Mouse (Mus musculus): ENCODE measurements at regions not wholly inside any gene's neighbourhood (a gene's known extent, or its start where the extent isn't known, plus 50 kb on each side); places are given as distances from the start of the nearest gene placed in this dataset.

- no peaks in the 10 kb centered on the region for H3K9me3 ChIP-seq (ENCODE audit: low read length)
- no peak for ATAC-seq (ENCODE audit: low FRiP score)
- no peak for TF ChIP-seq CTCF (IDR thresholded peaks at IDR 0.05)
- H3K27ac ChIP-seq (ENCODE audit: low read depth, low read length), result 0 out of 2 replicates have a peak overlapping the region, but pooled peaks have one; percentile 3
- no peak overlapping the region for H3K4me3 ChIP-seq (ENCODE audit: low read depth, low read length)
- 60% methylated on average over 6 of the region's 6 CpGs for WGBS
- H3K4me2 ChIP-seq (ENCODE audit: low read depth, low read length, poor library complexity, severe bottlenecking), result no peak overlapping the region
- H3K36me3 ChIP-seq (ENCODE audit: insufficient read depth, low read length), result no peaks in the 10 kb centered on the region; the same call in 1 of the 2 replicates
- peaks cover 16% of the 10 kb centered on the region; the same call in 1 of the 2 replicates for H3K4me1 ChIP-seq (ENCODE audit: insufficient read depth, low read length)
- DNase-seq (ENCODE audit: low spot score), result no peak
- H3K9ac ChIP-seq (replicated peaks; ENCODE audit: low read length, poor library complexity, severe bottlenecking), result no peak overlapping the region
- no peaks in the 10 kb centered on the region for H3K27me3 ChIP-seq (ENCODE audit: insufficient read depth, low read length)
Measured at GRCm38 (mm10) chr17:3248875-3249274, 77.5 kb upstream of the Tiam2 start.

DNA sequence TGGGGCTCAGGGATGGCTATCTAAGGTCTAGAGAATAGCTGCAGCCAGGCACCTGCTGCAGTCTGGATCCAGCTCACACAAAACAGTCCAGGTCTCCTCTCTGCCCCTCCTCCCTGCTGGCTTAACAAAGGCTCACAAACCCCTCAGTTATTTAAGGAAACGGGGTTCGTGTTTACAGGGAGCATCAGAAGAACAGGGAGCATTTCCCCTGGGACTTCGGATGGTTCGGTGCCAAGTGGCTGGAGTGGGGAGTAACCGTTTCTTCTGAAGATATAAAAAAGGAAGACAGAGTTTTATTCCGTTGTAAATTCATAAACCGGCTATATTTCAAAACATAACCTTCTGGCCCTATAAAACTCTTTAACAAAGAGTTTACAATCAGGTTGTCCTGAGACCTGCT lies 77.1 kb upstream of the Tiam2 start:
- WGBS, result 56% methylated on average over 7 of the region's 7 CpGs
- Histone ChIP-seq H3K9ac (replicated peaks; ENCODE audit: low read length, poor library complexity, severe bottlenecking) (no peak overlapping the region), H3K9me3 (ENCODE audit: low read length) (no peaks in the 10 kb centered on the region), H3K27me3 (ENCODE audit: insufficient read depth, low read length) (no peaks in the 10 kb centered on the region), H3K4me3 (ENCODE audit: low read depth, low read length) (no peak overlapping the region), H3K27ac (ENCODE audit: low read depth, low read length) (0 out of 2 replicates have a peak overlapping the region, but pooled peaks have one; percentile 3), H3K36me3 (ENCODE audit: insufficient read depth, low read length) (no peaks in the 10 kb centered on the region; the same call in 1 of the 2 replicates), H3K4me1 (ENCODE audit: insufficient read depth, low read length) (peaks cover 15% of the 10 kb centered on the region; the same call in 1 of the 2 replicates), H3K4me2 (ENCODE audit: low read depth, low read length, poor library complexity, severe bottlenecking) (no peak overlapping the region)
- no peak for ATAC-seq (ENCODE audit: low FRiP score)
- no peak for DNase-seq (ENCODE audit: low spot score)
- no peak for TF ChIP-seq CTCF (IDR thresholded peaks at IDR 0.05)

- ATAC-seq (ENCODE audit: low FRiP score), result no peak
- no peak overlapping the region for H3K27ac ChIP-seq (ENCODE audit: low read depth, low read length)
Measured at GRCm38 (mm10) chr17:3251176-3251575, 75.2 kb upstream of the Tiam2 start.

GRCm38 (mm10) chr17:3251966-3252365 lies 74.4 kb upstream of the Tiam2 start:
- Histone ChIP-seq H3K9me3 (ENCODE audit: low read length) (no peaks in the 10 kb centered on the region), H3K27ac (ENCODE audit: low read depth, low read length) (no peak overlapping the region), H3K4me3 (ENCODE audit: low read depth, low read length) (no peak overlapping the region), H3K36me3 (ENCODE audit: insufficient read depth, low read length) (peaks cover 4% of the 10 kb centered on the region; the same call in 1 of the 2 replicates), H3K4me2 (ENCODE audit: low read depth, low read length, poor library complexity, severe bottlenecking) (no peak overlapping the region), H3K4me1 (ENCODE audit: insufficient read depth, low read length) (peaks cover 2% of the 10 kb centered on the region; the same call in 1 of the 2 replicates), H3K9ac (replicated peaks; ENCODE audit: low read length, poor library complexity, severe bottlenecking) (no peak overlapping the region), H3K27me3 (ENCODE audit: insufficient read depth, low read length) (no peaks in the 10 kb centered on the region)
- no peak for DNase-seq (ENCODE audit: low spot score)
- no peak for TF ChIP-seq CTCF (IDR thresholded peaks at IDR 0.05)
- ATAC-seq (ENCODE audit: low FRiP score), result no peak
- WGBS, result 97% methylated on average over 5 of the region's 5 CpGs

More at GRCm38 (mm10) chr17:3251176-3251575, 75.2 kb upstream of the Tiam2 start:
- no peak for TF ChIP-seq CTCF (IDR thresholded peaks at IDR 0.05)
- 58% methylated on average over 4 of the region's 4 CpGs for WGBS
- H3K4me2 ChIP-seq (ENCODE audit: low read depth, low read length, poor library complexity, severe bottlenecking), result no peak overlapping the region
- no peak overlapping the region for H3K9ac ChIP-seq (replicated peaks; ENCODE audit: low read length, poor library complexity, severe bottlenecking)
- peaks cover 4% of the 10 kb centered on the region; the same call in 1 of the 2 replicates for H3K36me3 ChIP-seq (ENCODE audit: insufficient read depth, low read length)
- H3K4me3 ChIP-seq (ENCODE audit: low read depth, low read length), result no peak overlapping the region
- no peaks in the 10 kb centered on the region for H3K9me3 ChIP-seq (ENCODE audit: low read length)
- H3K27me3 ChIP-seq (ENCODE audit: insufficient read depth, low read length), result no peaks in the 10 kb centered on the region
- peaks cover 10% of the 10 kb centered on the region; the same call in 1 of the 2 replicates for H3K4me1 ChIP-seq (ENCODE audit: insufficient read depth, low read length)
- DNase-seq (ENCODE audit: low spot score), result no peak

DNA sequence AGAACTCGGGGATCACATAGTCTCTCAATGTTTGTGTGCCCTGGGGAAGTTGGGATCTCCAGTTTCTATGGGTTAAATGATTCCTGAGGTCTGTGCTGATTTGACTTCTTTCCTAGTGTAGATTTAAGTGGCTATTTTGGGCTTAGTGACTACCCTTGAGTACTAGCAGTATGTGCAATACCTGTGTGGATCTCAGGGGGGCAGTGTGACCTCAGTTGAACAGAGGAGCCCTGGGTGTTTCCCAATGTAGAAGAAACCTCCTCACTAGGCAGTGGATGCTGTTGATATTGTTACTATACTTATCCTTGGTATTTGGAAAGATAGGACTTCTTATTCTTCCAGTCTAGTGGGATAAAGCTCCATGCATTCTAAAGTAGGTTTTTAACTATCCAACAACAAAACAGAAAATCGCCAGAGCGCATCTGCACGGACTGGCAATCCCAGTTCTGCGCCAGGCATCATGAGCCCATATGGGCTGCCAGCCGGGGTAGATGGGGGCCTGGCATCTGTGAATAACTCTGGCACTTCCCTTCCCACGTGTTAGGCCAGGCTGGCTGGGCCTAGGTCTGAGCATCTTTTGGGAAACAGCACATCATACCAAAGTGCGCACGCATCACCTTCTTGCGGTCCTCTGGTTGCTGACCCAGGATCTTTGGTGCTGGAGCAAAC lies 72.7 kb upstream of the Tiam2 start:
- peak; percentile 58 for TF ChIP-seq CTCF (IDR thresholded peaks at IDR 0.05)
- H3K4me1 ChIP-seq (ENCODE audit: insufficient read depth, low read length), result no peaks in the 10 kb centered on the region

DNA sequence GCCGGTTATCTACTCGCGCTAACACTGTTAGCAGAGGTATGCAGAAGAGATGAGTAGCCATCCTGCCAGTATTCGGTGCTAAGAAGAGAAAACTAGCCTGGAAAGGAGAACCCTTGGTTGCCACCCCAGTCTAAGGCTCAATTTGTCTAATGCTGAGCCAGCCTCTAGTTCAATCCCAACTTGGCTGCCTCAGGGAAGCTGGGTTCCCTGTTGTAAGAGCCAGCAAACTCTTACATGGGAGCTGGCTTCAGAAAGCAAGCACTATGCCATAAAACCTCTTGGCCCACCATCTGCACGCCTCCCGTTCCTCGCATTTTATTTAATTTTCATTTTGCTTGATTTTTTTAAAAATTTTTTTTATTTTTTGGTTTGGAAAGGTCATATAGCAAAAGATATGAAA lies 69.6 kb upstream of the Tiam2 start:
- H3K4me3 ChIP-seq (ENCODE audit: low read depth, low read length), result no peak overlapping the region
- H3K27ac ChIP-seq (ENCODE audit: low read depth, low read length), result 0 out of 2 replicates have a peak overlapping the region, but pooled peaks have one; percentile 8
- no peaks in the 10 kb centered on the region for H3K4me1 ChIP-seq (ENCODE audit: insufficient read depth, low read length)
- no peak for TF ChIP-seq CTCF (IDR thresholded peaks at IDR 0.05)
- H3K9ac ChIP-seq (replicated peaks; ENCODE audit: low read length, poor library complexity, severe bottlenecking), result no peak overlapping the region
- no peak for DNase-seq (ENCODE audit: low spot score)
- 93% methylated on average over 7 of the region's 7 CpGs for WGBS
- no peaks in the 10 kb centered on the region for H3K9me3 ChIP-seq (ENCODE audit: low read length)
- 0 out of 2 replicates have a peak, but pooled peaks cover 4% of the 10 kb centered on the region for H3K36me3 ChIP-seq (ENCODE audit: insufficient read depth, low read length)
- H3K4me2 ChIP-seq (ENCODE audit: low read depth, low read length, poor library complexity, severe bottlenecking), result no peak overlapping the region
- H3K27me3 ChIP-seq (ENCODE audit: insufficient read depth, low read length), result no peaks in the 10 kb centered on the region
- no peak for ATAC-seq (ENCODE audit: low FRiP score)

More for the DNA sequence above, 72.7 kb upstream of the Tiam2 start:
- Histone ChIP-seq H3K4me3 (ENCODE audit: low read depth, low read length) (no peak overlapping the region), H3K9ac (replicated peaks; ENCODE audit: low read length, poor library complexity, severe bottlenecking) (no peak overlapping the region), H3K36me3 (ENCODE audit: insufficient read depth, low read length) (peaks cover 4% of the 10 kb centered on the region; the same call in 1 of the 2 replicates), H3K9me3 (ENCODE audit: low read length) (no peaks in the 10 kb centered on the region), H3K27me3 (ENCODE audit: insufficient read depth, low read length) (no peaks in the 10 kb centered on the region), H3K27ac (ENCODE audit: low read depth, low read length) (no peak overlapping the region), H3K4me2 (ENCODE audit: low read depth, low read length, poor library complexity, severe bottlenecking) (no peak overlapping the region)
- 87% methylated on average over 10 of the region's 10 CpGs for WGBS
- ATAC-seq (ENCODE audit: low FRiP score) (no peak), DNase-seq (ENCODE audit: low spot score) (peak; percentile 56)

All from midbrain, postnatal 0 days (tissue).